Mouse (Mus musculus) embryo, embryonic 11 days (tissue): ENCODE data around the gene Col5a1.
A peak's percentile ranks its signal among the peaks of the same experiment; 100 is the strongest.

Experiments
- DNase-seq: peaks from one replicate; pipeline ENCODE4 v3.0.0-alpha.2; 2015

The Col5a1 gene

DNA sequence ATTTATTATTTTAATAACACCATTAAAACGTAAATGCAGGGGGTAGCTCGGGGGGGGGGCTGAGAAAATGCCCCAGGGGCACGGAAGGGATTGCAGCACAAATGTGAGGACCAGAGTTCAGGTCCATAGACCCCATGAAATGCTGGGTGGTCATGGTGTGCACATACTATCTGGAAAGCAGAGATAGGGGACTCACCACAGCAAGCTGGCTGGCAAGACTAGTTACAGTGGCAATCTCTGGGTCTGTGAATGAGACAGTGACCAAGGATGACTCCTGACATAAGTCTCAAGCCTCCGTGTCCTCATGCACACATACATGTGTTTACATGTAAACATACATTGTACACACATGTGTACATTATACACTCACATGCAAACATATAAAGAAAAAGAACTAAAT lies 90.3 kb downstream of the Col5a1 start:
- no peak for DNase-seq

DNA sequence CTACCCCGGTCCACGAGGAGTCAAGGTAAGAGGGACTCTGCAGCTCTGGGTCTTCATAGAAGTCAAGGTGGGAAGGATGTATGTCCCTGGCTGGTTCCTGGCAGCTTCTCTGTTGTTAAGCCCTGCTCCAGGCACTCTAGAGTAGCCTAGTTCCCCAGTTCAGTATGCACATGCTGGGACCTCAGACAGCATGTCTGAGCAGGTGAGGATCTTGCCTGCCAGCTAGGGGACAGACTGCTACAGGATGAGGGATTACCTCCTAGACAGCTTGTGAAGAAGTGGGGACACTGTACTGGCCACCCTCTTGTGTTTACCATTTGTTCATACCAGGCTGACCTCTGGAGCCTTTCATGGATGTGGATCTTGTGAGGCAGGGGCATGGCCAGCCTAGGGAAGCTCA lies 94.8 kb downstream of the Col5a1 start:
- no peak for DNase-seq

DNA sequence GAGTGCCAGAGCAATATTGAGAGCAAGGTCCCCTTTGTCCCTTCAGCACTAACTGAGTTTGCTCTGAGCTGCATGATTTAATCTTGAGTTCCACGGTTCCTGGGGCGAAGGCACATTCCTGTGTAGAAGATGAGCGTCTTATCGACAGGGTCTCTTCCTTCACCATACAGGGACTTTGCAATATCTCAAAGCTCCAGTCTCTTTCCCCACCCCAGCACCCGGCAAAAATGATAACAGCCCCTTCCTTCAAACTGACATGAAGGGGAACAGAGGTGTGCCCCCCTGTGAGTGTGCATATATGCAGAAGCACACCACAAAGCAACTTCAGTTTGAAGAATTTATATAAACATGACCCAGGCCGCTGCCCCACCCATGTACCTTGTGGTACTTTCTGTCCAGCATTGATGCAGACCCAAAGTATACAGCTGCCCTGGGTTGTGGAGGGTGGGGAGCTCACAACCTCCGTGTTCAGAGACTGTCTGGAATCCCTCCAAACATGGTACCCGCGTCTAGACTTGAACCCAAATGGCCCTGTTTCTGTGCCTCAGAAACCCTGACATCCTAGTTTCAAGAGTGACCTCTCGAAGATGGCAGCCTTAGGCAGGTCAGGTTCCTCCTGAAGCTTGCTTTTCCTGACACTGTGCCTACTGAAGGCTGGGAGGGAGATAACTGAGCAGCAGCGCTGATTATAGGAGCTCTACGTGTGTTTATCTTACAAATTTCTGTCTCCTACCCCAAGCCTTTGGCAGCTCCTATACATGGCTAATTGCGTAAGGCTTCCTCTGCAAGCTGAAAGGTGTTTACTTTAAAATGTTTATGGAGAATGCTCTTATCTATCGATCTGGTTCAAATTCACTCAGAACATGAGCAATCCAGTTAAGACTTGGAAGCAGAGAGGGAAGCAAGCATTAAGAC lies 95.7 kb downstream of the Col5a1 start:
- no peak for DNase-seq

GRCm38 (mm10) chr2:27983093-27983492 lies 96.9 kb downstream of the Col5a1 start:
- DNase-seq: no peak

DNA sequence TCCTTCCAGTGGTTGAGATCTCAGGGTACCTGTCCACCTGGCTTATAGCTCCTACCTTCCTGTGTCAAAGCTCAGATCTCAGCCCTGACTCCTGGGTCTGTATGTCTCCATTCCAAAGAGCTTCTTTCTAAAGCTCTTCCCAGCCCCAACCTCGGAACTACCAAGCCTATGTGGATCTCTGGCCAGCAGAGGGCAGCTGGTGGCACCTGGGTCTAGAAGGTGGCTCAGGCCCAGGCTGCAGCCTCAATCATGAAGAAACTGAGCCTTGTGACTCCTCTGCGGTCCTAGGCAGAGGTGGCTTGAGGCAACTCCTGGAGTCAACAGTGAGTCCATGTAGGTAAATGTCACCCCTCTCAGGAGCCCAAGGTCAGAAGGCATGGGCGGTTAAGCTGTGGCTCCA lies 97.7 kb downstream of the Col5a1 start:
- peak; percentile 44 for DNase-seq

- no peak for DNase-seq
These were observed 100.5 kb downstream of the Col5a1 start for GRCm38 (mm10) chr2:27986751-27987150.

DNA sequence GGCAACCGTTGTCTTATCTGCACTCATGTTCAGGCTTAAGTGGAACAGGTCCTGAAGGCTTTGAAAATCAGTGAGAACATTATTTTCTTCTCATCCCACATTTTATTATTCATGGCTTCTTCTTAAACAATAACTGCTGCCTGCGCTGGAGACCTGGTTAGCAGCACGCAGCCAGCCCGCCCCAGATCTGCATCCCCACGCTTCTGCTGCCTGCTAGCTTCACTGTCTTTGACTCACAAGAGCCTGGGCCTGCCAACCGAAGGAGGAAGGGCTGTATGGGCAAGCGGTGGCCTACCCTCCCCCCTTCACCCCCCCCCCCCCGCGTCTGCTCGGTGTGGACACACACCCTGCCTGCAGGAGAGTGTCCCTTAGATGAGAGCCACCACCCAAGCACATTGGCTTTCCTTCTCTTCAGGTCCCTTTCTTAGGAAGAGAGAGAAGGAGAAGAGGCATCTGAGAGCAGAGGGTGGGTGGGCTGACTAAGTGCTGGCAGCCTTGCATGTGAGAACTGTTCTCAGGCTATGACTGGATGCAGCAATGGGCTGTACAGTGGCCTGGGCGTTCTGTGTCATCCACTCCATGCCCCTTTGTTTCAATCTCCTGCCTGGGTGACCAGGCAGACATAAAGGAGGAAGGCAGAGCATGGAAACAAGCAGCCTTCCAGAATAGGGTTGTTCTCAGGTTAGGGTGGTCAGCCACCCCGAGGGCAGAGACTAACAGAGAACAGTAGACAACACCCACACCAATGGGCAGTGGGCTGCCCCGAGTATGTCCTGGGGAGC lies 104.4 kb downstream of the Col5a1 start:
- no peak for DNase-seq

DNA sequence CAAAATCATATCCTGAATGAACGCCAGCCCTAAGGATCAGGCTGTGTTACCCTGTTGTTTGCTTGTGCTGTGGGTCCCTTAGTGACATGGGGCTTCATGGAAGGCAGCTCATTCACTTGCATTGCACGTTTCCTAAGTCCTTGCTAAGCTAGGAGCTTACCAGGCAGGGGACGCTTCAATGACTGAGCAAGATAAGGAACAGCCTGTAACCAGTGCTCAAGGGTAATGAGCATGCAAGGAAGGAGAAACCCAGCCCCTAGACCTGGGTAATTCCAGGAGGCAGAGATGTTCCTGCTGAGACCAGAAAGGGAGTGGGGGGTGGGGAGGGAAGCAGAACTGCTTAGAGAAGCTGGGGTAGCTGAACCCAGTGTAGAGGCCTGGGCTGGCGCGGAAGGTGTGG lies 107.2 kb downstream of the Col5a1 start:
- no peak for DNase-seq

DNA sequence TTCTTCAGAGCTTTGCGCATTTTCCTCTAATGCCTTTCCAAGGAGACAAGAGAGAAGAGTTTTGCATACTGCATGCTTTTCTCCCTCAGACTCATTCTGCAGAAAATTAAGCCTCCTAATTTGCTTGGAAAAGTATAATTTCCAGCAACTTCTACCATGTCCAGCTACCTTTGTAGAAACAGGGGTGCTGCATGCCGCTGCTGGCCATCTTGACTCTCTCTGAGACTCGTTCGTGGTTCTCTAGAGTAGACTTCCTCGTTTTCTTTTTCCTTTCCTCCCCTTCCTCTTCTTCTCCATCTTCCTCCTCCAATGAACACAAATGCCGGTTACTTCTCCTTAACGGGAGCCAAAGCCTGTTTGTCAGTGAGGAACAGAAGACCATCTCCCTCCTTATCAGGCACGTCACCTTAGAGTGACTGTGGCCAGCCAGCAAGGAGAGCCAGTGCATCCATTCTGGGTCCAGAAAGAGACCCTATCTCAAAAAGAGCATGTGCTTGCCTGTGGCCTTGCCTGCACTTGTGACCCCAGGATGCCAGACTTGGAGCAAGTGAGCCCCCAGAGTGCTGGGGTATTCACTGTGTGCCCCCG lies 113.9 kb downstream of the Col5a1 start:
- DNase-seq: no peak

GRCm38 (mm10) chr2:28000660-28001059 lies 114.4 kb downstream of the Col5a1 start:
- no peak for DNase-seq

DNA sequence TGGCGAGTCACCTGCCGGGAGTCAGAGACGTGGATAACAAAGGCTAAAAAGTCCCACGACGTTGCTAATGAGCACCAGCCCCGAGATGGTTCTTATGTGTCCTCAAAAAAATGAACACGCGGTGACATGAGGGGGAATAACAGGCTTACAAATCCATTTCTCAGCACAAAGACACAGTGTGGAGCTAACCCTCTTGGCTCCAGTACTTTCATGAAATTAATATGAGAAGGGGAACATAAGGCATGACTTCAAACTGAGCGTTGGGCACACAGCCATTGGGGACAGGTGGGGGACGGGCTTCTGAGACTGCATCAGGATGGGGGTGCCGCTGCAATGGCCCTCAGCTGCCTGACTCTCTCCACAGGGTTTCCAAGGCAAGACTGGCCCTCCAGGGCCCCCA lies 115.0 kb downstream of the Col5a1 start:
- DNase-seq: no peak

GRCm38 (mm10) chr2:28005187-28005586 lies 119.0 kb downstream of the Col5a1 start:
- DNase-seq: no peak

- no peak for DNase-seq
These were observed 122.0 kb downstream of the Col5a1 start for GRCm38 (mm10) chr2:28008261-28008660.

GRCm38 (mm10) chr2:28012367-28012766 lies 126.1 kb downstream of the Col5a1 start:
- DNase-seq: no peak

- no peak for DNase-seq
These were observed 128.6 kb downstream of the Col5a1 start for GRCm38 (mm10) chr2:28014778-28015177.

- DNase-seq: no peak
These were observed 138.2 kb downstream of the Col5a1 start for GRCm38 (mm10) chr2:28024416-28024815.

DNA sequence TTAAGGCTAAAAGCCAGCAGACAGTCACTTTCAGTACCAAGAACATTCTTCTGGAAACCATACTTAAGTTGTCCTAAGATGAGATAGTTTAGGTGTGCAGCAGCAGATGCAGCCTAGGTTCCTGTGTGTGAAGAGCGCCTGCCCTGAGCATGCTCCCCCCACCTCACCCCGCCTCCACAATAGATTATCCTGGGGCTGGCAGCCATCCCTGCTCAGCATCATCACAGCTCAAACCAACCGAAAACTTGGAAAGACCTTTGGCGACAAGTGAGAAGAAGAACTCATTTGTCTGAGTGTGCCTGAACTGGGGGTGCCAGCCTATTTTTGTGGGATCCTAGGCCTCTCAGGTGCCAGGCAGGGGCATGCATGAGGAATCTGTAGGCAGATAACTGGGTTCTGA lies 139.6 kb downstream of the Col5a1 start:
- no peak for DNase-seq

DNA sequence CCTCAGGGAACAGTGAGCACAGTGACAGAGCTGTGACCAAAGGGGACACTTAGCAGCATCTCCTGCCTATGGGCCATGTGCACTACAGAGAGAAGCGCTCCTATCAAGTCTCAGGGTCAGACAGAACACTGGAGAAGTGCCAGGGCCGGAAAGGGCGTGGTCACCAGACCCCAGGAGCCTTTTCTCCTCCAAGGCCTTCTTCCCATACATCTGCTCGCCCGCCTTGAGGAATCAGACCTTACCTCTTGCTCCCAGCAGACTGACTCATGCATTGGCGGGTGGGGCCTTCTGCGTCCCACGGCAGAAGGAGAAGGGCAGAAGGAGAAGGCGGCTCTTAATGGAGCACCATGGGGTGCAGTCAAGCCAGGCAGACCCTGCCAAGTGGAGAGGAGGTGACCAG lies 145.6 kb downstream of the Col5a1 start:
- no peak for DNase-seq

- no peak for DNase-seq
These were observed 146.2 kb downstream of the Col5a1 start for GRCm38 (mm10) chr2:28032469-28032868.

DNA sequence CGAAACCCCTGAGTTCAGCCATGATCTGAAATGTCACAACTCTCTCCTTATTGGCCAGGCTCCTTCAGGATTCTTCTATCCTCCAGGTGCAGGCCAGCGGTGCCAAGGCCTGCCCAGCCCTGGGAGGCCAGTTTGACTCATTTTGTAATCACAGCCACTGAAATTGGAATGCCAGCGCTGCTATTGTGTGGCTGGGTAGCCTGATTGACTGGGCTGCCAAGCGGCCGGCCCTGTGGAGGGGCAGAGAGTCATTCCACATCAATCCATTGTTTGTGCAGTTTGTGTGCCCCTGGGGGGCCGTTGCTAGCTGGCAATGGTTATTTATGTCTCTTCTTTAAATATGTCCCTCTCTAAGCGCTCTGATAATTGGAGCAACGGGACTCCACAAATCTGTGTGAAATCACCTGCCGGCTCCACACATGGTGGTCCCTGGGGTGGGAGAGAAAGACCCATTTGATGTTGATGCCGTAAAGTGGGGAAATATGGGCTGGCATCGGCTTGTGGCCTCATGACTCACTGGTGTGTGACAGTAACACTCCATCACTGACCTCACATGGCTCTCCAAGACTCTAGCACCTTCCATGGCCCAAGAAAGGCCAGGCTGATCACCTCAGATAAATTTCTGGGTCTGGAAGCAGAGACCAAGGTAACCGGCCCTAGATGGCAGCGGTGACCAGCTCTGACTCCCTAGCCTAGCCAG lies 147.9 kb downstream of the Col5a1 start:
- DNase-seq: no peak

DNA sequence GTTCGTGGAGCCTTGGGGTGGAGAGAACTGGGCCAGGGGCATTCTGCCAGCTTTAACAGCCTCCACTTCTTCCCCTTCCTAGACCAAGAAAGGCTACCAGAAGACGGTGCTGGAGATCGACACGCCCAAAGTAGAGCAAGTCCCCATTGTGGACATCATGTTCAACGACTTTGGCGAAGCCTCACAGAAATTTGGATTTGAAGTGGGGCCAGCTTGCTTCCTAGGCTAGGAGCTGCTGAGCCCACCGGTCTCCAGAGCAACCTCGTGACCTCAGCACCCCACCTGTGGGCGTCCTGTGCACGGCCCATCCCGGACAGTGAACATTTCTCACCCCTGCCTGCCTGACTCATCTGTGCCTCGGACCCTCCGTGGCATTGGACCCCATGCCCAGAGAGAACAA lies 150.6 kb downstream of the Col5a1 start:
- no peak for DNase-seq

- DNase-seq: no peak
These were observed 151.5 kb downstream of the Col5a1 start for GRCm38 (mm10) chr2:28037505-28038390.
